Mouse (Mus musculus) liver, embryonic 14.5 days (tissue): Measurements from ENCODE around the gene Cenpb.

Source experiments
- CTCF ChIP-seq: IDR thresholded peaks from 2 replicates; pipeline ENCODE4 v1.5.1; 2016; ENCODE audit warnings: antibody characterized with exemption, low read depth, control low read depth
- EP300 ChIP-seq: IDR thresholded peaks from 2 replicates; pipeline ENCODE4 v1.6.1; 2016; ENCODE audit warnings: antibody characterized with exemption, low read depth

- TF ChIP-seq EP300, result peak; percentile 89
- TF ChIP-seq CTCF, result no peak
These were observed 44.2 kb downstream of the Cenpb start for GRCm38 (mm10) chr2:131135521-131136139.
